Mouse (Mus musculus) inflammation-experienced regulatory T-cells, adult 6 months (primary cell): Measurements from ENCODE around the gene Clca1. TPM values are rescaled to one million over a fixed set of nuclear protein-coding genes. Genes with fewer than 3 reads are reported as not detected.
"Not testable (repeated sequence)": the region's sequence is repeated elsewhere in the genome, so short reads cannot be mapped to it uniquely, and the experiment has no call there.

Source experiments
- ATAC-seq: one replicate; pipeline ENCODE4 v1.8.0; 2017
- polyA plus RNA-seq, 3 experiments: library from polyadenylated mRNA; unstranded; fragments of 100-300 nt; shearing (Covaris generic); gene quantifications; one replicate each; pipeline ENCODE4 v1.2.1; 2017

The Clca1 gene
- polyA plus RNA-seq = not detected

GRCm38 (mm10) chr3:145032676-145033075 is at the start of gene Clca1:
Gene Clca1, minus strand, starts transcription at chr3:145032776.
- ATAC-seq = no peak

DNA sequence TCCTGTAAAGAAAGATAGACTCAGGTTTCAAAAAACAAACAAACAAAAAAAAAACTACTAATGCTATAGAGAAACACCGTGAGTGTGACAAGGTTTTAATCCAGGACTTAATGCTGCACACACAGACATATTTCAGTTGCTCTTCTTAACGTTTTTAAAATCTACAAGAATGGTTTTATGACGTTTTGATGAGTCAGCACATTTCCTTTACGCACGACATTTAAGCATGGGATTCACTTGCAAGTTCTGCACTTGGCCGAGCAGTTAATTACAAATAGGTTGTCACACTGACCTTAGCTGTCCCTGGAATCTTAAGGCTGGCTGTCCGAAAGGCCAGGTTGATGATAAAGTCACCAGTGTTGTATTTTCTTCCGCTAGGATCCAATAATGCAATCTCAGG is 48.3 kb upstream of the Clca1 start:
- no peak for ATAC-seq

DNA sequence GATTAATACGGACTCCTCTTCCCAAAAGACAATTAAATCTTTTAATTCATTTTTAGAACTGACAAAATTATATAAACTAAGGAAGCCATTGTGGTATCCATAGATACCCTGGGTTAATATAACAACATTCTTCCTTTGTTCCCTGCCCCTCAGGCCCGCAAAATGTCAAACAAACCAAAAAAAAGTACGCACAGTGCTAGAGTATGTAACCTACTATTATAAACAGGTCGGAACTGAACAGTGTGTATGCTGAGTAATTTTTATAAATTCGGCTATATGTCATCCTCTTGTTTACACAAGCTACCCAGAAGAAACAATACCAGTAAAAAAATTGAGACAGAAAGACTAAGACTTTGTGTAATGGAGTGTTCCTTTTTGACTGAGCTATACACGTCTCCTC is 45.8 kb upstream of the Clca1 start:
- ATAC-seq = no peak

DNA sequence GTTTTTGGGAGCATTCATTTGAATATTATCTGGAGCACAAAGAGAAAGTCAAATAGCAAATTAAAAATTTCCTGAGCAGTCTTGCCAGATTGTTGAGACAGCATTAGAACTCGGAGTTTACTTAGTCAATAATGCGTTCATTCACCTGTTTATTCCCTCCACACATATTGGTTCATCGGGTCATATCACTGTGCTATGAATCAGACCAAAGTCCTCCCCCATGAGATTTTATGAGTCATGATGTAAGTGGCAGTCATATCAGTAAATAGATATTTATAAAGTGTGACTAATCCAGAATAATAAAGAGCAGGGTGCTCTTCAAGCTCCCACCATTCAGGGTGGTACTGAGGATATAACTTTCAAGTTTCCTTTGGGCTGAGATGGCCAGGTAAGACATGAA is 39.8 kb upstream of the Clca1 start:
- ATAC-seq = no peak

DNA sequence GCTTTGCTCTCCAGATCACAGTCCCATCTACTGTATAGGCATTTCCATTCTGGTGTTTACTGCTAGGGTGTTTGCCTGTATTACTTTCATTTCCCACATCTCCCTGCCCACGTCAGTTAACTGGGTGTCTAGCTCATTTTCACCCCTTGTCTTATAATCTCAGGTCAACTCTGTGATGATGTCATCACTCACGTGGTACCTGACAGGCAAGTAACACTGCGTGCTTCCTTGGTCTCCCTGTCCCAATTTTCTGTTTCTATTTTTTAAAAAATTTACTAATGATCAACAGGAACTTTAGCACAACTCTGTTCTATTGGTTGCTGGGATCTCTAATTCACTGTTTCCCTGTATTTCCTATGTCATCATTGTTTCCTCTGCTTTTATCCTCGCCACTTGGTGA is 36.4 kb upstream of the Clca1 start:
- ATAC-seq = no peak

DNA sequence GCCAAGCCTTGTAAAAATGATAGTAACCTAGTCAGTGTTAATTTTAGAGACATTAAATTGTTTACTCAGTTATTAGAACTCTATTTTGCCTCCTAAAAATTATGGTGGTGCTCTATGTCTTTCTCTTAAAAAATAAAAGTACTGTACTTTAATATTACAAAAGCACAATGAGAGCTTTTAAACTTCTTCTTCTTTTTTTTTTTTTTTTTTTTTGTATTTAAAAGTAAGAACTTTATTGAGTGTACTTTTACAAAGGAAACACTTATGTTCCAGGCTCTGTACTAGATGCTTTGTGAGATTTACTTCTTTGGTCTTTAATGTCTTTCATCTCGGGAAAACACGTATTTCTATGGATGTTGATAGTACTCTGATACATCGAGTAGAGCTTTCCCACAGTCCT is 22.6 kb upstream of the Clca1 start:
- ATAC-seq = not testable (repeated sequence)

GRCm38 (mm10) chr3:145049820-145050219 is 17.2 kb upstream of the Clca1 start:
- ATAC-seq = no peak

DNA sequence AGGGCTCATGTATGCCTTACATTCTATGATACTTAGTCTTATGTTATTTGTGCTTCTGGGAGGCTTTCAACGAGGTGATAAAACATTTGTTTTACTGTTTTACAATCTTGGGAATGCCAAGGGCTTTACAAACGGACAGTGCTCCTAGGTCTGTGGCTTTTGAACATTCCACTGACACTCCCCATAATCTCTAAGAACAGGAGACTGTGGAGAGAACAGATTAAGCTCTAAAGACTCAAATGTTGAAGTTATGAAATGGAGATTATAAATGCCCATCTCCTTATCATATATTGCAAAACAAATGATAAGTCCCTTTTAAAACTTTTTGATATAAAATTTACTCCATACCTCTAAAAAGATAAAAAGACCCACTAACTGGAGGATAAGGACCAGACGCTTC is 6.2 kb upstream of the Clca1 start:
- ATAC-seq = no peak

DNA sequence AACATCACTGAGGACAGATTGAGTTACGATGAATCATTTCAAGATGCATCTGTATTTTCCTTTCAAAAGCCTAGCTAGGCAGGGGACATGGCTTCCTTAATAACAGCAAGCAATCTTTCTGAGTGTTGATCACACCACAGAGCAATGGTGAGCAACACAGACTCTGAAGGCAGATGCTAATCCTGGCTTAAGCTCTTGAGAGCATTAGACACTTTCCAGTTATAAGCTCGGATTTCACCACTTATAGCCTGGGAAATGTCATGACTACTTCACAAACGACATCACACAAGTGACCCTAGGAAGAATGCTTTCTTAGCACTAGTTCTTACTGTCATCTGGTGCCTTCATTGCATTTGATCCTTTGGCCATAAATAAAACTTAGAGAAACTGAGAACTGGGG is 4.5 kb downstream of the Clca1 start:
- ATAC-seq = no peak

DNA sequence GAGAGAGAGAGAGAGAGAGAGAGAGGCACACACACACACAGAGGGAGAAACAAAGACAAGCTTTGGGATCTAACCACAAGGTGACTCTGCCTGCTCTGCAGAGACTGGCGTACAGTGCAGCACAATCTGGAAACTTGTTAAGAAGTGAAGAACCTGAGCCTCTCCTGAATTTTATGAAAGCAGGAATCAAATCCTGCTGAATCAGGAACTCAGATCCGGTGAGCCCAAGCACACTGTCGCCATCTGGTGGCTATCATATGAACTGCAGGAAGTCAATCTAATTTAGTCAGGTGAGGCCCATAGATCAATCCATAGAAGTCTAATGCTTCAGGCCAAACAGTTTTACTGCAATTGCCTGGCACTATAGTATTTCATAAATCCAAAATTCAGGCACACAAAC is 5.8 kb downstream of the Clca1 start:
- ATAC-seq = no peak

- ATAC-seq = no peak
Observed at GRCm38 (mm10) chr3:145017807-145018206, 14.8 kb downstream of the Clca1 start.

DNA sequence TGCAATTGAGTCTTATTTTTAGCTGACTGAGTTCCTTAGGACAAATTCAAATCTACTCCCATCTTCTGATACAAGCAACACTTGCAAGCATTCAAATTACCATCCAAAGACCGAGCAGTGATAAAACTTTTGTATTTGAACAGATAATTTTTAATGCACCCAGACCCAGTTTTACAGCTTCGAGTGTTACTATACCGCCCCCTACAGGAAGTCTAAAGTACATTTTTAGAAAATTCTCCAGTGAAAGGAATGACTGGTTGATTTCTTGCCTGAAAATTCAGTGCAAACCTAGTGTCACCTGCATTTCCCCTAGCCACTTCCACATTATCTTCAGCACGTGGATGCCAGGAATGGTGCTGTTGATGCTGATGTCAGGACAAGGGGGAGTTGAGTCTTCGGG is 28.2 kb downstream of the Clca1 start:
- no peak for ATAC-seq

DNA sequence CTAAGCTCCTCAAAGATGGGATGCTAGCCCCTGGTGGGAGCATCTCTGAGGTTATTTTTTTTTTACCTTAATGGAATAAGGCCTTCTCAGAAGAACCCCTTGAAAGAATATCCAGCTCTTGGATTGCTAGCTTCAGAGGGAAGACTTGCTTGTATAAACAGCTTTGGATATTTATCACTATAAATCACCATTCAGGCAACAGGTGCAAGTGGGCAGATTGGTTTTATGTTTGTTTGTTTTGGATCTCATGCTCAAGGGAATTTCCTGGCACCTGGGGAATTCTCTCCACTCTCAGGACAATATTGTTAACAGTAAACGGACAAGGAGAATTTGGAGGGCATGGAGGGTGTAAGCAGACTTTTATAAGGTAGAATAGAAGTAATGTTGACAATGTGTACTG is 31.7 kb downstream of the Clca1 start:
- ATAC-seq = no peak

DNA sequence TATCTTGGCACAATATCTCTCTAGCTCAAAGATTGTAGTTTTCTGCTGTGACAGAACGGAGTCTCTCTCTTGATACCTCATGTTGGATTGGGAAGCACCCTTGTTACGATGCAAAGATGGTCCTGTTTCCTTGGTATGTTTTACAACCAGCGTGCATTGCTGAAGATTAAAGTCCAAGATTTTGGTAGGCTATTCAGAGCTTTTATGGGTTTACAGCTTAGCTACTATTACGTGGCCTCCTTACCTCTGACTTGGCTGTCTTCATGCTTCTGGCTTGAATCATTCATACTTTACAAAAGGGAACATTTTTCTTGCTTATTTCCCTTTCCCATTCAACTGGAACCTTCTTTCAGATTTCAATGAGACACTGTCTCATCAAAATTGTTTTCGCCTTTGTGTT is 39.5 kb downstream of the Clca1 start:
- ATAC-seq = no peak

DNA sequence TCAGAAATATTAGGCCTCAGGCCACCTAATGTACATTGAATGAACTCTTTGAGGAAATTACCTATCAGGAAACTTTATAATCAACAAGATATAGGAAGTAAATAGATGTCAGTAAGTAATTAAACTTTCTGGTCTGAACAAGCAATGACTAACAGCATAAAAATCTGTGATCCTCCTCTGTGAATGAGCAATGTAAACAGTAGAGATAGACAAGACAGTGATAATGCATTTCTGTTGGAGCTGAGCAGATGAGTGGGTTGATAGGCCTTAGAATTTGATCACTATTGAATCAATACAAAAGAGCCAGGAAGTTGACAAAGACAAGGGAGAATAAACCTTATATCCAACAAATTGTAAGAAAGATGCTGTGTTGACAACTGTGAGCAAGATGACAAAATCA is 40.0 kb downstream of the Clca1 start:
- no peak for ATAC-seq

DNA sequence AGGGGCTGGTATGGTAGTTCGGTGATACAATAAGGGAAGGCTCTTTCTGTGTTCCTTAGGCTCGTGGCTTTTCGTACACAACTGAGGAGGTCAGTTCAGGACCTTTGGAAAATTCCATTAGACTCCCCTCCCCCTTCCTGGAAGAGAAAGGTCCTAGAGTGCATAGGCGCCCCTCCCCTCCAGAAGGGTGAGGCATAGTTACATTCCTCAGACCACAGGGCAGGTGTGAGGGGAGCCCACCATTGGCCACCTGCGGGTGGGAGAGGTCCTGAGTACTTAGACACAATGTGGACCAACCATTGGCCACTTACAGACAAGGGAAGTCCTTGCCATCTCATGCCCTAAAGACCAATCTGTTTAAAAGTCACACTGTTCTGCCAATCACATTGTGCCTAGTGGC is 46.7 kb downstream of the Clca1 start:
- no peak for ATAC-seq

DNA sequence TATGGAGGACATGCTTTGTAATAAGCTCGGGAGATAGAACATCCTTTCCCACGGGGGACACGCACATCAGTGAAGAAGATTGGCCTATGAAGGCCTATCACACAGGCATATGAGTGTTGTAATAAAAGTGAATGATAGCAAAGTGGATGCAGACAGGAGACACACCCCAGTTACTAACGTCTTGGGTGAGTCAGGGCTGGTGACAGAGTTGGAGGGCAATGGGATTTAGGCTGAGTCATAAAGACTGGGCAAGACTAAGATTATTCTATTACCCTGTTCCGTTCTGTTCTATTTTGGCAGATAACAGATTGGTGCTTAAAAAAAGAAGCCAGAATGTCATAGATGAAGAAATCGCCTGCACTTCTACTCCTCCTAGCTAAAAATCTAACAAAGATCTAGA is 52.0 kb downstream of the Clca1 start:
- no peak for ATAC-seq

GRCm38 (mm10) chr3:144977631-144978030 is 54.9 kb downstream of the Clca1 start:
- no peak for ATAC-seq

- no peak for ATAC-seq
Observed at GRCm38 (mm10) chr3:144976091-144976490, 56.5 kb downstream of the Clca1 start.

DNA sequence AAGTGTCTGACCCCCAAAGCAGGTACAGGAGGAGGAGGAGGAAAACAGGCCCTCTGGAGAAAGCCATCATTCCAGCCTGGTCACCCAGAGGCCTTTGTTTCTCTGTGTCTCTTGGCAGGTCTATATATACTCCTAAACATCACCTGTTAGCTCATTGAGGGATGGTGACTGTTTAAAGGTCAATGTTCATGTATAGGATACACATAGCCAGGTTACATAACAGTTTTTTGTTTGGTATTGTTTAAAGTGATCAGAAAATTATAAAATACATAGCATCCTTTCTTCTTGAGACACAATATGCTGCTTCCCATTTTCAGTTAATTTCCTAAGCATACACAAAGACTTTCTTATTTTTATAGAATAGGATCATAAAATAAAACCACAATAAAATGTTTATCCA is 57.6 kb downstream of the Clca1 start, which contains the start of gene Clca4a:
Gene Clca4a, minus strand, starts transcription at position 101 of the 400 bp plus-strand sequence.
- no peak for ATAC-seq

DNA sequence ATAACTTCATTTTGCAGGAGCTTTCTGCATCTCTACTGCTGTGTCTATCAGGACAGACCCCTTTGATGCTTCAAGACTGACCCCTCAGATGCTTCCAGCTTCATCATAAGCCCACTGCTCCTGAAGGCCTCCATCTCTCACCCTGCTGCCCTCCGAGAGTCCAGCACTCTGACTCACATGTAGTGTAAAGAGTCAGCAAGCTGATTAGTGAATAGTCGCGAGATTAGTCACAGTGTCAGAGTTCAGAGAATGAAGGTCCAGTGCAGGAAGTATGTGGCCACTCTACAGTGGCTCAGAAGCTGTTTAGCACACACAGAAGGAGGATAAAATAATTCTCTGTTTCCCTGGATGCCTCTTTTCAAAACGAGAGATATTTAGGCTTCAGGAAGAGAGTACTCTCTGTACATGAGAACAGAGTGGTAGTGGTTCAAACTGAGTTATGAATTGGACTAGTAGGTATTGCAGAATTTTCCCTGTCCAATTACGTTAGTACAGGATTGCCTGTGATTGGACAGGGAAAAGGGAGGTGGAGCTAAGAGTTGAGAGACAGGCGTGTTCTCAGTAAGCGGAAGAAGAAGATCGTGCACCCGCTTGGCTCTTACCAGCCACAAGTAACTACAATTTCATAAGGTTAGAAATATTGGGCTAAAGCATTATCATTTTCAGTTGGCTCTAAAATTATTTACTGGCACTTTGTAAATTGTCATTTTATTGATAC is 60.9 kb downstream of the Clca1 start:
- no peak for ATAC-seq

DNA sequence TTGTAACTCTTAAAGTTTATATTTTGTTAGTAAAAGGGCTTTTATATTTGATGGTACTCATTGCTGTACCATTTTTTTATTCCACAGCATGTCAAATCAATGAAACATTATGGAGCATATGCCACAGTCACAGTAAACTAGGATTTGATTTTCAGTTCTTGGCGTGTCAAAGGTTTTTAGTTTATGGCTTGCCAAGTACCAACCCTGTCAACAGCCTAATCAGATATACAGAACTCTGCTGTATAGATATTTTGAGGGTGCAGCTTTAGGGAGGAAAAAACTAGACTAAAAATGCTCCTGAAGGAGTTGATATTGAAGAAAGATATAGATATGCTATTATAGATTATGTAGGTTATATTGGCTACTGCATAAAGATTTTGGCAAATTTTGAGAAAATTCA is 62.8 kb downstream of the Clca1 start:
- ATAC-seq = no peak

DNA sequence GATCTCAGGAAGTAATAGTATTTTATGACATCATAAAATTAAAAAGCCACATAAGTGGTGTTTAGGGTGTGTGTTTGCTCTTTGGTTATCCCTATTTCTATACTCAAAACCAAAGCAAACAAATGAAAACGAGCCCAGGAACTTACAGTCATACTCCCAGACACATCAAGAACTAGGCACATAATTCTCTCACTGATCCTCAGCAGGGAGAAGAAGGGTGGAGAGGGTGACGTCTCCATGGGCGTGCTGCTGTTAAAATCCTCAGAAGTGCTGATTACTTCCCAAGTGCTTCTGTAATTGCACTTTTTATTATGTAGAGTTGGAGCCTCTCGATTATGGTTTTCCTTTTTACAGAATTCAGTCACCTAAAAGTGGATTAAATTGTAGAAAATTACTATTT is 66.5 kb downstream of the Clca1 start:
- ATAC-seq = no peak
